Mouse (Mus musculus): Measurements from ENCODE around the gene Spata32. TPM values are rescaled to one million over a fixed set of nuclear protein-coding genes. Genes with fewer than 3 reads are reported as not detected.
"Not testable (repeated sequence)": the region's sequence is repeated elsewhere in the genome, so short reads cannot be mapped to it uniquely, and the experiment has no call there.

Spata32 gene
- polyA plus RNA-seq, 1 experiment from 2014 or later, result not detected

DNA sequence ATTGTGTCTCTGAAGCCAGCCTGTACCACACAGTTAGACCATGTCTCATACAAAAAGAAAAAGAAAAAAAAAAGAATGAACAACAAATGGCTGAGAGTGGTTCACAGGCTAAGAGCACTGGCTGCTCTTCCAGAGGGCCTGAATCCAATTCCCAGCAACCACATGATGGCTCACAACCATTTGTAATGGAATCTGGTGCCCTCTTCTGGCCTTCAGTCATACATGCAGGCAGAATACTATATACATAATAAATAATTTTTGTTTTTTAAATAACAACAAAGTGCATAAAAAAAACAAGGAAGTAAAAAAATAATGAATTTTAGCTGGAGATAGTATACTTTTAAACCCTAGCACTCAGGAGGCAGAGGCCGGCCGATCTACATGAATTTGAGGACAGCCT, 11.4 kb upstream of the Spata32 start:
- TF ChIP-seq CTCF (IDR thresholded peaks at IDR 0.05) (peak; percentile 33), EP300 (IDR thresholded peaks at IDR 0.05) (no peak)
- Histone ChIP-seq H3K4me2 (replicated peaks; ENCODE audit: low read depth, low read length) (no peak overlapping the region), H3K27ac (ENCODE audit: low read length) (no peak overlapping the region), H3K9ac (replicated peaks; ENCODE audit: low read depth) (no peak overlapping the region), H3K4me3 (ENCODE audit: low read depth, low read length) (no peak overlapping the region), H3K36me3 (ENCODE audit: insufficient read depth, low read length) (peaks cover 29% of the 10 kb centered on the region), H3K27me3 (replicated peaks; ENCODE audit: insufficient read depth, low read length) (no peaks in the 10 kb centered on the region), H3K9me3 (ENCODE audit: low read length) (no peaks in the 10 kb centered on the region), H3K4me1 (ENCODE audit: insufficient read depth, low read depth, low read length) (no peaks in the 10 kb centered on the region)
- WGBS, result 100% methylated on average over 2 of the region's 2 CpGs
- DNase-seq (ENCODE audit: low spot score) (no peak), ATAC-seq (no peak)

GRCm38 (mm10) chr11:103223951-103224456, 5.8 kb upstream of the Spata32 start:
- Histone ChIP-seq H3K4me2 (replicated peaks; ENCODE audit: low read depth, low read length) (no peak overlapping the region), H3K27ac (ENCODE audit: low read length) (no peak overlapping the region), H3K27me3 (replicated peaks; ENCODE audit: insufficient read depth, low read length) (no peaks in the 10 kb centered on the region), H3K36me3 (ENCODE audit: insufficient read depth, low read length) (peaks cover 27% of the 10 kb centered on the region), H3K9me3 (ENCODE audit: low read length) (no peaks in the 10 kb centered on the region), H3K9ac (replicated peaks; ENCODE audit: low read depth) (no peak overlapping the region), H3K4me3 (ENCODE audit: low read depth, low read length) (no peak overlapping the region), H3K4me1 (ENCODE audit: insufficient read depth, low read depth, low read length) (no peaks in the 10 kb centered on the region)
- WGBS, result 70% methylated on average over 18 of the region's 18 CpGs
- TF ChIP-seq EP300 (IDR thresholded peaks at IDR 0.05) (no peak), CTCF (IDR thresholded peaks at IDR 0.05) (no peak)
- DNase-seq (ENCODE audit: low spot score) (no peak), ATAC-seq (no peak)

DNA sequence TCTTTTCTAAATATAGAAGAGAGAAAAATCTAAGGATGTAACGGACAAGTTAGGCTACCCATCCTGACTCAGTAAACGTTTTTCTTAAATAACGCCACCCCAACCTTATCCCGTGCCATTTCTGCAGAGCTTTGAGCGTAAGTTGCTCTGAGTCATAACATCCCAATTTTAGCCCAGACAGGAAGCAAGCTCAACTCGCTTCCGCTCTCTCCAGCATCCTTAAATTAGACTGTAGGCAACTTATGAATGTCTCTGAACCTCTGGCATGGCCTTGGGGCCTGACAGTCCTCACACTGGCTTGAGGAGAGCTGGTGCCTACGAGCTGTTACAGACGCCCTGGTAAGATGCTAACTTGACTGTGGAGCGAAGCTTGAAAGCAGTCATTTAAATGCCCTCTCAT, 5.2 kb upstream of the Spata32 start:
- Histone ChIP-seq H3K4me1 (ENCODE audit: insufficient read depth, low read depth, low read length) (peaks cover under 1% of the 10 kb centered on the region; the same call in 1 of the 2 replicates), H3K27ac (ENCODE audit: low read length) (no peak overlapping the region)
- no peak for DNase-seq (ENCODE audit: low spot score)

GRCm38 (mm10) chr11:103222718-103223117, 4.5 kb upstream of the Spata32 start:
- H3K9ac ChIP-seq (replicated peaks; ENCODE audit: low read depth); ATAC-seq; H3K4me3 ChIP-seq (ENCODE audit: low read depth, low read length); H3K27ac ChIP-seq (ENCODE audit: low read length); H3K9me3 ChIP-seq (ENCODE audit: low read length); H3K4me2 ChIP-seq (replicated peaks; ENCODE audit: low read depth, low read length); H3K4me1 ChIP-seq (ENCODE audit: insufficient read depth, low read depth, low read length); DNase-seq (ENCODE audit: low spot score); H3K27me3 ChIP-seq (replicated peaks; ENCODE audit: insufficient read depth, low read length): not testable (repeated sequence)
- peaks cover 24% of the 10 kb centered on the region for H3K36me3 ChIP-seq (ENCODE audit: insufficient read depth, low read length)
- WGBS, result 90% methylated on average over 4 of the region's 4 CpGs

More for the DNA sequence above, 5.2 kb upstream of the Spata32 start:
- no peaks in the 10 kb centered on the region for H3K9me3 ChIP-seq (ENCODE audit: low read length)
- 73% methylated on average over 10 of the region's 10 CpGs for WGBS
- no peak overlapping the region for H3K9ac ChIP-seq (replicated peaks; ENCODE audit: low read depth)
- H3K36me3 ChIP-seq (ENCODE audit: insufficient read depth, low read length), result peaks cover 24% of the 10 kb centered on the region
- ATAC-seq, result peak; percentile 34
- H3K4me2 ChIP-seq (replicated peaks; ENCODE audit: low read depth, low read length), result no peak overlapping the region
- 0 out of 2 replicates have a peak, but pooled peaks cover 3% of the 10 kb centered on the region for H3K27me3 ChIP-seq (replicated peaks; ENCODE audit: insufficient read depth, low read length)
- TF ChIP-seq CTCF (IDR thresholded peaks at IDR 0.05), result no peak
- no peak for TF ChIP-seq EP300 (IDR thresholded peaks at IDR 0.05)
- no peak overlapping the region for H3K4me3 ChIP-seq (ENCODE audit: low read depth, low read length)

DNA sequence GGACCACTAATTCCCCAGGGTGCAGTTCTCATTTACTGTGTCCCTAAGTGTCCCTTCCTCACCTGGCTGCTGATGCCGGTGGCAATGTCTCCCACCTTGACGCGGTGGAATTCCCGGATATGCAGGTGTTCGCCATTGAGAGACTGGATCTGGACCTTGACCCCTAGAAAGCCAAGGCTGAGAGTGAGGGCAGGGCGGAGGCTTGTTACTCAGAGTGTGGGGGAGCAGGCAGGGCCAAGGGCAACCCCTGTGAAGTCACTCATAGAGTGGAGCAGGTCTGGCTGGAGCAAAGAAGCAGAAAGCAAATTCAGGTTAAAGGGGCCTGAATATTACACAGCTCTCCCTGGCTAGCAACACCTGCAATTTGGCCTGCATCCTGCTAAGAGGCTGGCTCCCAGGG, 3.2 kb upstream of the Spata32 start:
- peaks cover 19% of the 10 kb centered on the region for H3K36me3 ChIP-seq (ENCODE audit: insufficient read depth, low read length)
- no peaks in the 10 kb centered on the region for H3K9me3 ChIP-seq (ENCODE audit: low read length)
- peaks cover 5% of the 10 kb centered on the region; the same call in 1 of the 2 replicates for H3K4me1 ChIP-seq (ENCODE audit: insufficient read depth, low read depth, low read length)
- ATAC-seq (no peak), DNase-seq (ENCODE audit: low spot score) (no peak)
- no peak overlapping the region for H3K4me2 ChIP-seq (replicated peaks; ENCODE audit: low read depth, low read length)
- H3K27ac ChIP-seq (ENCODE audit: low read length), result no peak overlapping the region
- H3K9ac ChIP-seq (replicated peaks; ENCODE audit: low read depth), result no peak overlapping the region
- TF ChIP-seq EP300 (IDR thresholded peaks at IDR 0.05) (no peak), CTCF (IDR thresholded peaks at IDR 0.05) (no peak)
- H3K27me3 ChIP-seq (replicated peaks; ENCODE audit: insufficient read depth, low read length), result 0 out of 2 replicates have a peak, but pooled peaks cover 3% of the 10 kb centered on the region
- 91% methylated on average over 6 of the region's 6 CpGs for WGBS
- H3K4me3 ChIP-seq (ENCODE audit: low read depth, low read length), result no peak overlapping the region

DNA sequence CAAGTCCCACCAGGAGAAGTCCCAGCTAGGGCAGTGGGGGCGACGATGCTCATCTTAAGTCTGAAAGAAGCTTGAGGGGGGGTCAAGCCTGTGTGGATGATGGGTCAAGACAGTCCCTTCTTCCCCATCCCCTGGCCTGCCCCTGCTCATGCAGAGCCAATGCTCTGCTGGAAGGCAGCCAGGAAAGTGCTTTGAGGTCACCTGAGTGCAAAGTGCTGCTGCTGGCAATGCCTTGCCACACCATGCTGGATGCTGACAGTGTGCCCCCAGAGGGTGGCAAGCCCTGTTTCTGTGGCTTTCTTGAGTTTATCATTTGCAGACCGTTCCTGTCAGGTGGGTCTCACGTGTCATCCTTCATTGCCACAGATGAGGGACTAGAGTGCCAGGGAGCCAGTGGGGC, 1.8 kb upstream of the Spata32 start:
- Histone ChIP-seq H3K27me3 (replicated peaks; ENCODE audit: insufficient read depth, low read length) (0 out of 2 replicates have a peak, but pooled peaks cover 3% of the 10 kb centered on the region), H3K4me1 (ENCODE audit: insufficient read depth, low read depth, low read length) (peaks cover 5% of the 10 kb centered on the region; the same call in 1 of the 2 replicates), H3K9me3 (ENCODE audit: low read length) (no peaks in the 10 kb centered on the region), H3K27ac (ENCODE audit: low read length) (no peak overlapping the region), H3K36me3 (ENCODE audit: insufficient read depth, low read length) (peaks cover 15% of the 10 kb centered on the region), H3K4me3 (ENCODE audit: low read depth, low read length) (no peak overlapping the region), H3K4me2 (replicated peaks; ENCODE audit: low read depth, low read length) (no peak overlapping the region), H3K9ac (replicated peaks; ENCODE audit: low read depth) (no peak overlapping the region)
- ATAC-seq (no peak), DNase-seq (ENCODE audit: low spot score) (no peak)
- TF ChIP-seq EP300 (IDR thresholded peaks at IDR 0.05), result no peak
- no peak for TF ChIP-seq CTCF (IDR thresholded peaks at IDR 0.05)
- 83% methylated on average over 4 of the region's 4 CpGs for WGBS

GRCm38 (mm10) chr11:103219259-103219658, 1.0 kb upstream of the Spata32 start:
- Histone ChIP-seq H3K9ac (replicated peaks; ENCODE audit: low read depth) (no peak overlapping the region), H3K27me3 (replicated peaks; ENCODE audit: insufficient read depth, low read length) (0 out of 2 replicates have a peak, but pooled peaks cover 3% of the 10 kb centered on the region), H3K27ac (ENCODE audit: low read length) (no peak overlapping the region), H3K9me3 (ENCODE audit: low read length) (no peaks in the 10 kb centered on the region), H3K4me2 (replicated peaks; ENCODE audit: low read depth, low read length) (no peak overlapping the region), H3K36me3 (ENCODE audit: insufficient read depth, low read length) (peaks cover 8% of the 10 kb centered on the region), H3K4me1 (ENCODE audit: insufficient read depth, low read depth, low read length) (peaks cover 5% of the 10 kb centered on the region; the same call in 1 of the 2 replicates), H3K4me3 (ENCODE audit: low read depth, low read length) (no peak overlapping the region)
- no peak for DNase-seq (ENCODE audit: low spot score)
- TF ChIP-seq CTCF (IDR thresholded peaks at IDR 0.05) (no peak), EP300 (IDR thresholded peaks at IDR 0.05) (no peak)
- WGBS, result 82% methylated on average over 5 of the region's 5 CpGs
- no peak for ATAC-seq

All from lung, postnatal 0 days (tissue).